13 mouse cellular contexts compared by ENCODE assay signal in genomic region chr6:13652284-13652683, GRCm38 (mm10).
"Had no signal": no experiment of that assay in that cellular context is flagged by ENCODE, and none has a peak within 500 bp of the region (broad histone marks: within the 10 kb centered on the region; RNA-seq: fewer than 3 reads in every experiment).

No protein-coding gene starts in this region.

- H3K9ac ChIP-seq: liver, embryonic 15.5 days; lung, embryonic 14.5 days; midbrain, embryonic 12.5 days; midbrain, embryonic 15.5 days; neural tube, embryonic 12.5 days; stomach, embryonic 15.5 days had no signal

- H3K27ac ChIP-seq: liver, embryonic 15.5 days; midbrain, embryonic 12.5 days; midbrain, embryonic 15.5 days; neural tube, embryonic 12.5 days; stomach, embryonic 15.5 days; stomach, postnatal 0 days had no signal

- ATAC-seq: midbrain, embryonic 15.5 days had no signal

- H3K4me1 ChIP-seq: liver, embryonic 15.5 days; midbrain, embryonic 12.5 days; midbrain, embryonic 15.5 days; neural tube, embryonic 12.5 days; stomach, embryonic 15.5 days had no signal

- DNase-seq: lung, adult 18-20 months; lung, embryonic 14.5 days; lung, postnatal 10 days; lung, postnatal 4 days; right cerebral cortex, postnatal 14 days; thymus, postnatal 14 days; thymus, postnatal 36 days had no signal

- H3K36me3 ChIP-seq: liver, embryonic 15.5 days had no signal

- H3K27me3 ChIP-seq: liver, embryonic 15.5 days; midbrain, embryonic 12.5 days; midbrain, embryonic 15.5 days; neural tube, embryonic 12.5 days; stomach, embryonic 15.5 days had no signal

- H3K4me3 ChIP-seq: liver, embryonic 15.5 days; midbrain, embryonic 12.5 days; midbrain, embryonic 15.5 days; neural tube, embryonic 12.5 days; stomach, embryonic 15.5 days had no signal

- H3K4me2 ChIP-seq: liver, embryonic 15.5 days; lung, embryonic 14.5 days; midbrain, embryonic 12.5 days; midbrain, embryonic 15.5 days; neural tube, embryonic 12.5 days; stomach, embryonic 15.5 days had no signal

- H3K9me3 ChIP-seq: liver, embryonic 15.5 days; midbrain, embryonic 15.5 days; stomach, embryonic 15.5 days had no signal
